Comparison of ENCODE assay signal across 11 mouse cellular contexts in the genomic region with DNA sequence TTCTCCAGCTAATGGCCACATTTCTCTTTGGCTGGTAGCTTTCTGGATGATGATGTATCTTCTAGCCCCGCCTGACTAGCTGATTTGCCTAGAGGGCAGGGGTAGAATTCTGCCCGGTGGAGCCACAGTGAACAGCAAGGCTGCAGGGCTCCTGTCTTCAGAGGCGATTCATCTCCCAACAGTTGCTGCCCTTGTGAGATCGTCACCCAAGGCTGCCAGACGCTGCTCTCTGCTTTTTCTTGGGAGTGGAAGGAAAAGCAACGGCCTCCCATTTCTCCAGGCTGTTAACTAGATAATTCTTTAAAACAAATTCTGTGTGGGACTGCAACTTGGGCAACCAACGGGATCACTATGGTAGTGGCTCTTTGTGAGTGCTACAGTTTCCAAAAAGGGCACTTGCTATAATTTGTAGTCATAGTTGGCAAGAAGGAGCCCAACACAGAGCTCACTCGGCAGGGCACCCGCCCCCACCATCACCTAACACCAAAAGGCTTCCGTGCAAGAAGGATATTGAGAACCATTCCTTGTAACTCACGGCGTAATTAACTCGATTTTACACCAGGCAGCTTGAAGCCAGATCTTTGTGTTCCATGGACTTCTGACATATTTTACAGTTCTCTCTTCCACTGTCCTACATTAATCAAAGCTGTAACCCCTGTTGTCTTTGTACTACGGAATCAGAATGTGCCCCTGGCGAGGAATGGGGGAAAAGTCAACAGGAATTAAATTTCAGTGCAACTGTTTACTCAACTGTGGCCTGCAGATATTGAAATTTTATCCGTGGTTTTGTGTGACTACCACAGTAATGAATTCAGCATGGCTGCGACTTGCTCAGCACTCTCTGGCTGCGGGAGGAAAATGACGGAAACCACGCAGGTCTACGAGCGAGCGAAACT.
DNase-seq lines count a peak whose midpoint lies in the region; ATAC-seq and TF ChIP-seq lines count a peak whose summit lies in the region.
"Had no signal": no experiment of that assay in that cellular context is flagged by ENCODE, and none has a peak within 500 bp of the region (broad histone marks: within the 10 kb centered on the region; RNA-seq: fewer than 3 reads in every experiment).

No protein-coding gene starts in this region.

- no peak for TF ChIP-seq EP300 in heart, adult 2 months (IDR thresholded peaks at IDR 0.05; ENCODE audit: insufficient read depth, low read depth, low read length)

- H3K79me2 ChIP-seq in heart, adult 2 months (replicated peaks; ENCODE audit: control insufficient read depth, insufficient read depth, low read length), result no peaks in the 10 kb centered on the region

- no peak overlapping the region for H3K4me3 ChIP-seq in heart, embryonic 13.5 days
- H3K4me3 ChIP-seq in heart, adult 2 months, result no peak overlapping the region
- peak overlapping the region; percentile 15 for H3K4me3 ChIP-seq in embryonic facial prominence, embryonic 13.5 days
- no peak overlapping the region for H3K4me3 ChIP-seq in midbrain, embryonic 15.5 days
- H3K4me3 ChIP-seq: layer of hippocampus, adult 2 months had no signal

- H3K27ac ChIP-seq in heart, embryonic 13.5 days (replicated peaks), result peak overlapping the region; percentile 21
- no peak overlapping the region for H3K27ac ChIP-seq in heart, adult 2 months
- H3K27ac ChIP-seq in embryonic facial prominence, embryonic 13.5 days, result peak overlapping the region; percentile 71
- H3K27ac ChIP-seq in midbrain, embryonic 15.5 days, result 0 out of 2 replicates have a peak overlapping the region, but pooled peaks have one; percentile 27
- H3K27ac ChIP-seq: layer of hippocampus, adult 2 months; macrophage had no signal

- H3K4me1 ChIP-seq in heart, embryonic 13.5 days, result peaks cover 34% of the 10 kb centered on the region
- H3K4me1 ChIP-seq in heart, adult 2 months (ENCODE audit: control insufficient read depth, insufficient read depth, low read length), result peaks cover under 1% of the 10 kb centered on the region
- peaks cover 24% of the 10 kb centered on the region for H3K4me1 ChIP-seq in embryonic facial prominence, embryonic 13.5 days
- peaks cover 3% of the 10 kb centered on the region; the same call in 1 of the 2 replicates for H3K4me1 ChIP-seq in midbrain, embryonic 15.5 days

- no peak overlapping the region for H3K9ac ChIP-seq in heart, embryonic 13.5 days
- H3K9ac ChIP-seq in heart, adult 2 months (ENCODE audit: low read depth, low read length), result no peak overlapping the region
- H3K9ac ChIP-seq in embryonic facial prominence, embryonic 13.5 days, result peak overlapping the region; percentile 44; the same call in 1 of the 2 replicates
- no peak overlapping the region for H3K9ac ChIP-seq in midbrain, embryonic 15.5 days

- 63% methylated on average over 23 of the region's 23 CpGs for WGBS in heart, embryonic 13.5 days
- WGBS in heart, adult 2 months, result 81% methylated on average over 23 of the region's 23 CpGs
- WGBS in embryonic facial prominence, embryonic 13.5 days, result 12% methylated on average over 23 of the region's 23 CpGs
- 66% methylated on average over 23 of the region's 23 CpGs for WGBS in midbrain, embryonic 15.5 days

- ATAC-seq in heart, embryonic 13.5 days (ENCODE audit: extremely low read depth, insufficient number of reproducible peaks, low FRiP score, low TSS enrichment), result no peak
- ATAC-seq in embryonic facial prominence, embryonic 13.5 days (ENCODE audit: insufficient number of reproducible peaks, insufficient read depth, low FRiP score, low TSS enrichment, low read depth), result peak; percentile 67
- ATAC-seq in midbrain, embryonic 15.5 days (replicated peaks), result no peak

- peak overlapping the region; percentile 4; the same call in 1 of the 2 replicates for H3K4me2 ChIP-seq in heart, embryonic 13.5 days
- H3K4me2 ChIP-seq in embryonic facial prominence, embryonic 13.5 days, result peak overlapping the region; percentile 53
- no peak overlapping the region for H3K4me2 ChIP-seq in midbrain, embryonic 15.5 days

- intact Hi-C loops in heart, adult 2 months (cut with DNase I), result no loop called here

- no peaks in the 10 kb centered on the region for H3K36me3 ChIP-seq in heart, embryonic 13.5 days
- H3K36me3 ChIP-seq in heart, adult 2 months (ENCODE audit: control insufficient read depth, insufficient read depth, low read length), result no peaks in the 10 kb centered on the region; the same call in none of the 2 replicates
- no peaks in the 10 kb centered on the region for H3K36me3 ChIP-seq in embryonic facial prominence, embryonic 13.5 days
- no peaks in the 10 kb centered on the region for H3K36me3 ChIP-seq in midbrain, embryonic 15.5 days (replicated peaks)

- H3K9me3 ChIP-seq in heart, embryonic 13.5 days, result no peaks in the 10 kb centered on the region
- H3K9me3 ChIP-seq in embryonic facial prominence, embryonic 13.5 days, result no peaks in the 10 kb centered on the region
- H3K9me3 ChIP-seq in midbrain, embryonic 15.5 days, result no peaks in the 10 kb centered on the region

- no peak for TF ChIP-seq CTCF in heart, adult 2 months (IDR thresholded peaks at IDR 0.05)

- no peak for TF ChIP-seq POLR2A in heart, adult 2 months (IDR thresholded peaks at IDR 0.05; ENCODE audit: insufficient read depth, low read depth, low read length)

- DNase-seq in heart, adult 2 months, result no peak
- DNase-seq in NIH3T3 (ENCODE audit: low read depth) (peak; percentile 65), adipocyte (ENCODE audit: low spot score) (no peak)
- no peak for DNase-seq in cerebellum, adult 18-20 months
- no peak for DNase-seq in heart, postnatal 4 days
- DNase-seq: gastrocnemius, postnatal 14 days had no signal

- no peaks in the 10 kb centered on the region for H3K27me3 ChIP-seq in heart, embryonic 13.5 days (replicated peaks)
- H3K27me3 ChIP-seq in heart, adult 2 months (ENCODE audit: control insufficient read depth, insufficient read depth, low read length), result no peaks in the 10 kb centered on the region
- peaks cover 36% of the 10 kb centered on the region for H3K27me3 ChIP-seq in embryonic facial prominence, embryonic 13.5 days
- H3K27me3 ChIP-seq in midbrain, embryonic 15.5 days (replicated peaks), result no peaks in the 10 kb centered on the region
